Mouse (Mus musculus) adrenal gland, adult 2 months (tissue): ENCODE data around the gene Slc32a1. TPM values are rescaled to one million over a fixed set of nuclear protein-coding genes. Genes with fewer than 3 reads are reported as not detected.
A peak's percentile ranks its signal among the peaks of the same experiment; 100 is the strongest.

Experiments used
- DNase-seq: peaks from one replicate; pipeline ENCODE4 v3.0.0; 2021
- polyA plus RNA-seq: library from polyadenylated mRNA; depleted of rRNA; stranded (reverse); fragments of >200 nt; gene quantifications from 2 replicates; pipeline ENCODE4 v1.2.3, GENCODE M21; 2012
- total RNA-seq, 2 experiments: library from RNA; stranded (reverse); gene quantifications; 2 replicates each; pipeline ENCODE4 v1.2.3; 2021

The Slc32a1 gene
- total and polyA plus RNA-seq, 3 experiments, result not detected

GRCm38 (mm10) chr2:158612671-158613250 is 2.2 kb downstream of the Slc32a1 start:
- DNase-seq, result no peak

- no peak for DNase-seq
Observed at GRCm38 (mm10) chr2:158613541-158614417, 3.2 kb downstream of the Slc32a1 start.

GRCm38 (mm10) chr2:158614418-158614955 is 3.9 kb downstream of the Slc32a1 start:
- no peak for DNase-seq

DNA sequence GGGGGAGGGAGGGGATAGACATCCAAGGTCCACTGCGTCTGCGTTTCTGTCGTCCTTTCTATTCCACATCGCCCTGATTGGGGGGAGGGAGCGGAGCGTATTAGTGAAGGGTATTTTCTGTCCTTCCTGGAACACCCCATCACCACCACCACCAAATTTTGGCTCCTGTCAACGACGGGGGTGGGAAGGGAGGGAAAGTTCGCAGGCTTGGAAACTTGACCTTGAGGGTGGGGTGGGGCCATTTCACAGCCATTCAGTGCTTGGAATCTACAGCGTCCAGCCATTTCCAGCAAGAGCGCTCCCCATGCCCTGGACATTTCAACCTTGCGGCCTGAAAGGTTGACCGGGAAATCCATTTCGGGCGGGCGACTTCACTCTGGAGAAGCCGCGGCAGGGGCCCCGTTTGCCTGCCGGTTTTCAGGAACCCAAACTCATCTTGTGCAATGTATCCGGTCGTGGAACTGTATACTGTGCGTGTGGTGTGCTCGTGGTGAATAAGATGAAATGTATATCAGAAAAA is 4.7 kb downstream of the Slc32a1 start:
- DNase-seq, result no peak

DNA sequence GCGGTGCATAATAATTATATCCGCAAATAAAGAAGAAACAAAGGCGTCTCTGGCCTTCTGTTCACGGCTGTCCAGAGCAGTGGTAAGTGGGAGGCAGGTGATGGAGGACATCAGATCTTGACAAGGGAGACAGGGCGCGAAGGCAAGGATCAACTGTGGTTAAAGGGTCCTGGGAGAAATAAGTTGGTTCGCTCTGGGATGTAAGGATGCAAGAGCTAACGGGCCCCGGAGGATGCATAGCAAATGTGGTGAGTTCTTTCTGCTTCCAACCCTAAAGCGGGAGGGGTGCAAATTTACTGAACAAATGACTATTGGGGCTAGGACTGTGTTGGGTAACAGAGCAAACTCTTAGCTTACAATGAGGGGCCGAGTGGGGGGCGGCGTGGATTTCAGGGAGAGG is 5.1 kb downstream of the Slc32a1 start:
- no peak for DNase-seq

GRCm38 (mm10) chr2:158616296-158616695 is 5.7 kb downstream of the Slc32a1 start:
- DNase-seq, result no peak

DNA sequence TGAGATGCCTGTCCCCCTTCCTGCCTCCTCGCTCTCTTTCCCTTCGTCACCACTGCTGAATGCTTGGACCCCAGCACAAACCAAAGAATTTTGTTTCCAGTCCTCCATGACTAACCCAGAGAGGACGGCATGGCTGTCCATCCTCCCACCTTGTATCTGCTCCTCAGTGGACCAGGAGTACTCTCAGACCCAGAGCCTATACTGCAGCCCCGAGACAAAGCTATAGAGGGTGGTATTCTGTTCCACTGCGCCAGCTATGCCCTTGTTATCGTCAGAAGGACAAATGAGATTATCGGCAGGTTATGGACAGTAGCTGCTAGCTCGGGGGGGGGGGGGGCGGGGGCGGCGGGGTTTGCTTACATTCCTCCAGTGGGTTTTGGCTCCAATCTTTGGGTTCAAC is 6.2 kb downstream of the Slc32a1 start:
- no peak for DNase-seq

- peak; percentile 95 for DNase-seq
Observed at GRCm38 (mm10) chr2:158624718-158625222, 14.2 kb downstream of the Slc32a1 start, which contains the start of gene Actr5. Actr5 (plus strand) TSS chr2:158624888.

DNA sequence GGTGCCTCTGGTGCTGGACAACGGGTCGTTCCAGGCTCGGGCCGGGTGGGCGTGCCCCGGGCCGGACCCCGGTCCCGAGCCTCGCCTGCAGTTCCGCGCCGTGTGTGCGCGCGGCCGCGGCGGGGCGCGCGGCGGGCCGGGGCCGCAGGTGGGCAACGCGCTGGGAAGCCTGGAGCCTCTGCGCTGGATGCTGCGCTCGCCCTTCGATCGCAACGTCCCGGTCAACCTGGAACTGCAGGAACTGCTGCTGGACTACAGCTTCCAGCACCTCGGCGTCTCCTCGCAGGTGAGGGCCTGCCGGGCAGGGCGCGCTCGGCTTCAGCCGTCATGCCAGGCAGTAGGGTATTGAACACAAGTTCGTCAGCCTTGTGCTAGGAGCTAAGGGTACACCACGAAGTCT is 14.7 kb downstream of the Slc32a1 start:
- no peak for DNase-seq

GRCm38 (mm10) chr2:158625697-158626096 is 15.1 kb downstream of the Slc32a1 start:
- no peak for DNase-seq

GRCm38 (mm10) chr2:158628858-158629257 is 18.3 kb downstream of the Slc32a1 start:
- no peak for DNase-seq

DNA sequence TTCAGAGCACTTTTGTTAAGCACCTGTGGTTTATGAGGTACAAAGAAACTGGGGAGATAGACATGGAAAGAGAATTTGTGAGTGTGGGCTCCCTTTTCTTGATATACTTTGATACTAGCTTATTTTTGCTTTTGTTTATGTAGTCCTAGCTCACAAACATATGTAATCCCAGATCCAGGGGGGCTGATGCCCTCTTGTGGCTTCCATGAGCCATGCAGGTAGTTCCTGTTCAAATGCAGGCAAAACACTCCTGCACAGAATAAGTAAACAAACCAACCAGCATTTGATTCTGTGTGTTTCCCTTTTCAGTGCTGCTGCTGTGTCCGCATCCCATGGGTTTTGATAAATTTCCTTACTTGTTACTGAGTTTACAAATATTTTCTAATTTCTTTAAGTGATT is 18.8 kb downstream of the Slc32a1 start:
- no peak for DNase-seq

DNA sequence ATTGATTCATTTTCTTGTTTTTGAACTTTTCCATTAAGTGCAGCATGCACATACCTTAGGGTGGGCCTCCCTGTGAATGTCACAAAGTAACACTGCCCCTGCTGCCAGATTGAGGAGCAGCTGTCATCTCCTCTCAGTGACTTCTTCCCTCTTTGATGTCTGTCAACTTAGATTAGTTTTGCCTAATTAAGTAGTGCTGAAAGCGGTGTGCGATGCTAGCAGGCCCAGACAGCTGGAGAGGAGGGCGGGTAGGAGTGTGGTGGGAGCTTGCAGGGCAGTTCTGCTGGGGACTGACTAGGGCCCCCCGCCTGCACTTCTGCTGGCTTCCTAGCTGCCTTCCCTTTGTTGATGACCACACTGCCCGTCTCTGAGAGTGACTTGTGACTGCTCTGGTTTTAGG is 21.3 kb downstream of the Slc32a1 start:
- DNase-seq, result no peak

- peak; percentile 63 for DNase-seq
Observed at GRCm38 (mm10) chr2:158641869-158642268, 31.3 kb downstream of the Slc32a1 start.

- DNase-seq, result no peak
Observed at GRCm38 (mm10) chr2:158642587-158642986, 32.0 kb downstream of the Slc32a1 start.

DNA sequence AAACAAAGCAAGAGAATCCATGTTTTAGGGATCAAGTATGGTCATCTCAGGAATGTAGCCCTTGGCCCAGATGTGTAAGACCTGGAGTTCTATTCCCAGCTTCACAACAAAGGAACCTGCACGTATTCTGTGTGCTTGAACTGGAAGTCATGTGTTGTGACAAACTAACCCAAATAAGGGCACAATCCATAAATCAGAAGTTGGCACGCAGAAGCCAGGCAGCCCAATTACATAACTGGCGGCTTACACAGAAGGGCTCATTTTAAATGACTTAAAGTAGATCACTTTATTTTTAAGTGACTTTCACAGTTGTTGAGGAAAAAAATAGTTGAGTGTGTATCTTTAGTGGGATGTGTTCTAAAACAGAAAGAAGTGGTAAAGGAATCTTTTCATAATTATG is 33.2 kb downstream of the Slc32a1 start:
- no peak for DNase-seq

DNA sequence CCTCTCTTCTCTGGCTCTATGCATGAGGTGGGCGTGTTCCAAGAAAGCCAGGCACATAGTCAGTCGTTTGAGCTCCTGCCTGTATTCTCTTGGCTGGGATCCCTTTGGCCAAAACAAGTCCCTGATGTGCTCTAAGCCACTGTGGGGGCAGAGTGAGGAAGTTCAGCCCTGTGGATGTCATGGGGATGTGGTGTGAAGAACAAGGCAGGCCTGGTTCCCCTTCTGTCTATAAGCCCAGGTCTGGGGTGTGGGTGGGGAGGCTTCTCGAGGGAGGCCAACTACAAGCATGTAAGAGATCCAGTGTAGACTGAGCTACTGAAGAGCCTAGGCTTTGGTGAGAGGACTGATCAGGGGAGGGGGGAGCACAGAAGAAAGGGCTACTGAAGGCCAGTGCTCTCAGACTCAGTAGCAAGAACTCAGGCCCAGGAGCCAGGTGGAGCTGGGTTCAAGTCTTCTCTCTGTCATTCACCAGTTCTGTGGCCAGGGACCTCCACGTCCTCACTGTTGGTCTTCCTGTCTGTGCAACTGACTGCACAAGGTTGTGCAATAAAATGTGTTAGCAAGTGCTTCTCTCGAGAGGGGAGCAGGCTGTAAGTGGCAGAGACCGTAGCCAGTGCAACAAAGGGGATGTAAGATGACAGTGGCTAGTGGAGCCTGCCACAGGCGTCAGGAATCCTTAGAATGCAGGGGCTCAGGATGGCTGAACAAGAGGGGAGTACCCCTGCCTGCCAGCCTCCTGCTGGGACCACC is 40.8 kb downstream of the Slc32a1 start:
- DNase-seq, result no peak

DNA sequence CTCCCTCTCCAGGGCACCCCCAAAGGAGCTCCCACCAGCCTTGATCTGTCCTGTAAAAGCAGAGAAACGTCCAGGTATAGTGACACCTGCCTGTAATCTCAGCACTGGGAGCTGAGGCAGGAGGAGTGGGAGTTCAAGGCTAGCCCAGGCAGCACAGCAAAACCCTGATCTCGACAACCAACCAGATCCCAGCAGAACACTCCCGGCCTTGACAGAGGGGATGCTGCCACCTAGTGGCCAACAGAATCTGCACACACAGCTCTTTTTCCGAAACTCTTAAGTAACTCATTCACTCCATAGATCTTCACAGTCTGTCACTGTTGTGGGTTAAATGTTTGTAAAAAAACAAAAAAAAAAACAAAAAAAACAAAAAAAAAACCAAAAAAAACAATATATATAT is 42.4 kb downstream of the Slc32a1 start:
- DNase-seq, result peak; percentile 75

DNA sequence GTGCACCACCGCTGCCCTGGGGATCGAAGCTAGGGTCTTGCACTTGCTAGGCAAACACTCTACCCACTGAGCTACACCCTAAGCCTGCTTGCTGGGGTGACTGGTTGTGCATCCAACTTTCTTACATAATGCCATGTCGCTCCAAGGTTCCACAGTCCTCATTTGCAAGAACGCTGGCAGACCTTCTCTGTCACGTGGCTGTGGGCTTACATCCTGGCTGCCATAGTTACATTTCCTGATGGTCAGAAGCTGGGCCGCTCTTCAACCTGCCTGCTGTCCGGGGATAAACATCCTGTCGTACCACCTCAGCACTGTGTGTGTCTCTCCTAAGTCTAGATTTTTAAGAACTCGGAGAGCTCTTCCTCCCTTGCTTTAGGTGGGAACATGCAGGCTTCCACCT is 44.1 kb downstream of the Slc32a1 start:
- peak; percentile 70 for DNase-seq

DNA sequence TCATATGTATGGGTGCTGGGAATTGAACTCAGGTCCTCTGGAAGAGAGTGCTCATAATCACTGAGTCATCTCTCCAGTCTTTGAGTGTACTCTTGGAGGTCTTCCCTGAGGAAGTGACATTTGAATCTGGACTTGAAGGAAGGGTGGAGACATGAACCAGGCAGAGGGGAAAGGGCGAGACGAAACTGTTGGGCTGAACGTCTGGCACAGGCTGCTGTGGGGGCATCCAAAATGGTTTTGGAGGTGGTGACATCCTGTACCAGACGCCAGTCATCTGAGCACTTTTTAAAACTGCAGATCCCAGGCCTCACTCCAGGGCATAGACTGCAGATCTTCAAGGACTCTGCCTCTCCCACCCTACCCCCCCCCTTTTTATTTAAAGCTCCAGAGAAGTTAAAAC is 45.2 kb downstream of the Slc32a1 start:
- no peak for DNase-seq

DNA sequence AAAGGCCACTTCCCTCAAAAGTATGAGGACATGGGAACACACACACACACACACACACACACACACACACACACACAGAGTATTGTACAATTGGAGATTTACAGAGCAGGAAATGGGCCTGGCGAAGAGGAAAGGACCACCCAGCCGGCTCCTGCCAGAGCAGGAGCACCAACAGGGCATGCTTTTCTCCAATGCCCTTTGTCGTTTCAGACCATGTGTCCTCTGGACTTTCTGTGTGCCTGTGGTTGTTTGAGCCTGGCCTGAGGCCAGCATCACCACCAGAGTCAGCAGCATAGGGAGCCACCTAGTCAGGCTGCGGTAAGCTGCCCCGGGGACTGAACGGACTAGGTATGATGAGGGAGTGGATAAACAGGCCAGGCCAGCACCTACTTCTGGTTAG is 48.3 kb downstream of the Slc32a1 start:
- peak; percentile 67 for DNase-seq

DNA sequence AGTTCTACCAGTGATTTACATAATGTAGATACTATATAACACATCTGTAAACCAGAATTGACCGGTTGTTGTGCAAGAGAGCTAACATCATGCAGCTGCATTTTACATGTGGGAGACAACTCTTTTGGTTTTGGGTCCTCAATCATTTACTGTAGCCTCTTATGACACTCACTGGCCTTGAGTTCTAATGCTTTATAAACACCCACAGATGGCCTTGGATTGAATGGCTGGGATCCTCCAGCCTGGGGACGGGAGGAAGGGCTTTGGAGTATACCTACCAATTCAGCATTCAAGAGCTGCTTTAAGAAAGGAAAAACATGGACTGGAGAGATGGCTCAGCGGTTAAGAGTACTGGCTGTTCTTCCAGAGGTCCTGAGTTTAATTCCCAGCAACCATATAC is 48.8 kb downstream of the Slc32a1 start:
- peak; percentile 56 for DNase-seq
